Mouse (Mus musculus) heart, embryonic 11.5 days (tissue): Measurements from ENCODE around the gene Cyp2d26. TPM values are rescaled to one million over a fixed set of nuclear protein-coding genes. Genes with fewer than 3 reads are reported as not detected.
"Not testable (repeated sequence)": the region's sequence is repeated elsewhere in the genome, so short reads cannot be mapped to it uniquely, and the experiment has no call there.

Experiments used
- ATAC-seq: fragments of 200-750 bp; cut with Nextera tagmentation; replicated peaks from 2 replicates; pipeline ENCODE4 v1.8.0; 2017; ENCODE audit warnings: moderate library complexity; ENCODE audit not compliant: insufficient number of reproducible peaks, low FRiP score, low TSS enrichment
- H3K27ac ChIP-seq: fragments of 300-500 bp; sonication (generic); 2 replicates; pipeline ENCODE4 v1.5.1; 2014; ENCODE audit warnings: mild to moderate bottlenecking, low read depth, low read length
- H3K27me3 ChIP-seq: fragments of 300-500 bp; sonication (generic); 2 replicates; pipeline ENCODE4 v1.6.1; 2014; ENCODE audit warnings: mild to moderate bottlenecking, low read length, mixed read lengths; ENCODE audit not compliant: control insufficient read depth, insufficient read depth
- H3K36me3 ChIP-seq: fragments of 300-500 bp; sonication (generic); 2 replicates; pipeline ENCODE4 v1.6.1; 2014; ENCODE audit warnings: mild to moderate bottlenecking, low read length, moderate library complexity, mixed read lengths; ENCODE audit not compliant: control insufficient read depth, insufficient read depth
- H3K4me1 ChIP-seq: fragments of 300-500 bp; sonication (generic); 2 replicates; pipeline ENCODE4 v1.6.1; 2014; ENCODE audit warnings: low read length; ENCODE audit not compliant: control insufficient read depth, insufficient read depth
- H3K4me2 ChIP-seq: fragments of 300-500 bp; sonication (generic); 2 replicates; pipeline ENCODE4 v1.6.1; 2014; ENCODE audit warnings: mild to moderate bottlenecking, moderate library complexity
- H3K4me3 ChIP-seq: fragments of 300-500 bp; sonication (generic); 2 replicates; pipeline ENCODE4 v1.5.1; 2014; ENCODE audit warnings: low read depth, low read length
- H3K9ac ChIP-seq: fragments of 300-500 bp; sonication (generic); 2 replicates; pipeline ENCODE4 v1.6.1; 2014; ENCODE audit warnings: mild to moderate bottlenecking, low read depth, low read length, moderate library complexity
- H3K9me3 ChIP-seq: fragments of 300-500 bp; sonication (generic); replicated peaks from 2 replicates; pipeline ENCODE4 v1.6.1; 2016; ENCODE audit warnings: low read length; ENCODE audit not compliant: control insufficient read depth
- WGBS: fragments of 180-500 bp; shearing (Covaris S2); extraction: QIAGEN DNeasy Blood & Tissue Kit; methylation state at CpG from one replicate; pipeline ENCODE4 v1.1.7; 2014; ENCODE audit not compliant: insufficient replicate concordance; 5-methylcytosine and 5-hydroxymethylcytosine counted together
- polyA plus RNA-seq: library from polyadenylated mRNA; unstranded; fragments of >200 nt; fragmentation: Nextera tagmentation; extraction: Ambion mirVana; gene quantifications from 2 replicates; pipeline ENCODE4 v1.2.1, GENCODE M21; 2014

The Cyp2d26 gene
- polyA plus RNA-seq, 1 experiment from 2014 or later, result not detected

- ATAC-seq, result no peak
- Histone ChIP-seq H3K9me3 (no peaks in the 10 kb centered on the region), H3K9ac (no peak overlapping the region), H3K4me3 (no peak overlapping the region), H3K27ac (no peak overlapping the region), H3K4me1 (no peaks in the 10 kb centered on the region), H3K27me3 (no peaks in the 10 kb centered on the region), H3K4me2 (no peak overlapping the region), H3K36me3 (no peaks in the 10 kb centered on the region)
- 81% methylated on average over 1 of the region's 1 CpGs for WGBS
These were observed 9.5 kb downstream of the Cyp2d26 start for GRCm38 (mm10) chr15:82784581-82784980.

- WGBS, result 60% methylated on average over 1 of the region's 1 CpGs
- Histone ChIP-seq H3K36me3 (no peaks in the 10 kb centered on the region), H3K4me2 (no peak overlapping the region), H3K27me3 (no peaks in the 10 kb centered on the region), H3K9ac (no peak overlapping the region), H3K27ac (no peak overlapping the region), H3K9me3 (no peaks in the 10 kb centered on the region), H3K4me3 (no peak overlapping the region), H3K4me1 (no peaks in the 10 kb centered on the region)
- no peak for ATAC-seq
These were observed 10.3 kb downstream of the Cyp2d26 start for GRCm38 (mm10) chr15:82783800-82784199.

GRCm38 (mm10) chr15:82777856-82778255 lies 16.2 kb downstream of the Cyp2d26 start:
- H3K9ac ChIP-seq, H3K4me1 ChIP-seq, H3K27ac ChIP-seq, H3K27me3 ChIP-seq, H3K36me3 ChIP-seq, H3K4me2 ChIP-seq, H3K4me3 ChIP-seq, H3K9me3 ChIP-seq, ATAC-seq: not testable (repeated sequence)
- WGBS, result 79% methylated on average over 5 of the region's 5 CpGs

- 84% methylated on average over 2 of the region's 2 CpGs for WGBS
These were observed 28.2 kb downstream of the Cyp2d26 start for GRCm38 (mm10) chr15:82765943-82766342.

GRCm38 (mm10) chr15:82764881-82765280 lies 29.2 kb downstream of the Cyp2d26 start:
- no peaks in the 10 kb centered on the region for H3K27me3 ChIP-seq
- no peak overlapping the region for H3K4me3 ChIP-seq
- 78% methylated on average over 6 of the region's 6 CpGs for WGBS
- H3K36me3 ChIP-seq, result no peaks in the 10 kb centered on the region
- no peak for ATAC-seq
- H3K4me1 ChIP-seq, result no peaks in the 10 kb centered on the region
- no peaks in the 10 kb centered on the region for H3K9me3 ChIP-seq
- no peak overlapping the region for H3K27ac ChIP-seq
- no peak overlapping the region for H3K4me2 ChIP-seq
- H3K9ac ChIP-seq, result no peak overlapping the region

More at GRCm38 (mm10) chr15:82765943-82766342, 28.2 kb downstream of the Cyp2d26 start:
- Histone ChIP-seq H3K9ac (no peak overlapping the region), H3K4me3 (no peak overlapping the region), H3K4me1 (no peaks in the 10 kb centered on the region), H3K27me3 (no peaks in the 10 kb centered on the region), H3K9me3 (no peaks in the 10 kb centered on the region), H3K4me2 (no peak overlapping the region), H3K36me3 (no peaks in the 10 kb centered on the region), H3K27ac (no peak overlapping the region)
- no peak for ATAC-seq

GRCm38 (mm10) chr15:82763631-82764420 lies 30.3 kb downstream of the Cyp2d26 start, which contains the start of gene Cyp2d40:
TSS of gene Cyp2d40 (minus strand) at chr15:82764183.
- 83% methylated on average over 9 of the region's 9 CpGs for WGBS

GRCm38 (mm10) chr15:82748141-82748540 lies 46.0 kb downstream of the Cyp2d26 start:
- Histone ChIP-seq H3K27me3 (no peaks in the 10 kb centered on the region), H3K9me3 (no peaks in the 10 kb centered on the region), H3K27ac (no peak overlapping the region), H3K4me3 (no peak overlapping the region), H3K36me3 (no peaks in the 10 kb centered on the region), H3K9ac (no peak overlapping the region), H3K4me2 (no peak overlapping the region), H3K4me1 (no peaks in the 10 kb centered on the region)
- ATAC-seq, result no peak
- 49% methylated on average over 1 of the region's 1 CpGs for WGBS

More at GRCm38 (mm10) chr15:82763631-82764420, 30.3 kb downstream of the Cyp2d26 start, which contains the start of gene Cyp2d40:
- no peak for ATAC-seq
- Histone ChIP-seq H3K9ac (no peak within 1 kb of the TSS), H3K4me1 (no peaks in the 10 kb centered on the region), H3K4me2 (no peak within 1 kb of the TSS), H3K36me3 (no peaks in the 10 kb centered on the region), H3K9me3 (no peaks in the 10 kb centered on the region), H3K27me3 (no peaks in the 10 kb centered on the region), H3K4me3 (no peak within 1 kb of the TSS), H3K27ac (no peak within 1 kb of the TSS)

- H3K4me3 ChIP-seq, result no peak overlapping the region
- no peak overlapping the region for H3K27ac ChIP-seq
- H3K9me3 ChIP-seq, result no peaks in the 10 kb centered on the region
- H3K36me3 ChIP-seq, result no peaks in the 10 kb centered on the region
- no peaks in the 10 kb centered on the region for H3K27me3 ChIP-seq
- ATAC-seq, result no peak
- no peak overlapping the region for H3K4me2 ChIP-seq
- 44% methylated on average over 1 of the region's 1 CpGs for WGBS
- no peak overlapping the region for H3K9ac ChIP-seq
- H3K4me1 ChIP-seq, result no peaks in the 10 kb centered on the region
These were observed 46.6 kb downstream of the Cyp2d26 start for GRCm38 (mm10) chr15:82747516-82747915.
